Mouse (Mus musculus) neural tube, embryonic 14.5 days (tissue): Measurements from ENCODE around the gene Smyd5. TPM values are rescaled to one million over a fixed set of nuclear protein-coding genes. Genes with fewer than 3 reads are reported as not detected.

Experiments
- polyA plus RNA-seq: library from polyadenylated mRNA; unstranded; fragments of >200 nt; fragmentation: Nextera tagmentation; extraction: Ambion mirVana; gene quantifications from 2 replicates; pipeline ENCODE4 v1.2.1, GENCODE M21; 2014

Gene Smyd5
- polyA plus RNA-seq, 1 experiment from 2014 or later = 67.0 TPM

Other genes starting within 250 kb of the Smyd5 start
- 0.21 TPM in 1 of 2 replicates, not detected in the other for gene Emx1, start 244.6 kb upstream of the Smyd5 start, polyA plus RNA-seq
- 21.3 and 29.7 TPM in 2 replicates for gene Sfxn5, start 98.6 kb upstream of the Smyd5 start, polyA plus RNA-seq
- 15.6 and 20.5 TPM in 2 replicates for gene Rab11fip5, start 57.4 kb upstream of the Smyd5 start, polyA plus RNA-seq
- gene Noto, start 8.1 kb upstream of the Smyd5 start, polyA plus RNA-seq = not detected in 2 replicates
- gene Cct7, start 19.5 kb downstream of the Smyd5 start, polyA plus RNA-seq = 595 and 603 TPM in 2 replicates
- 21.4 and 23.0 TPM in 2 replicates for gene Pradc1, start 20.0 kb downstream of the Smyd5 start, polyA plus RNA-seq
- gene Fbxo41, start 71.0 kb downstream of the Smyd5 start, polyA plus RNA-seq = 9.9 and 10.0 TPM in 2 replicates
- gene Egr4, start 81.6 kb downstream of the Smyd5 start, polyA plus RNA-seq = not detected in 2 replicates
- 6.5 and 6.6 TPM in 2 replicates for gene Alms1, start 155.5 kb downstream of the Smyd5 start, polyA plus RNA-seq